Mouse (Mus musculus): ENCODE data around the gene Sertad1.
"Not testable (repeated sequence)": the region's sequence is repeated elsewhere in the genome, so short reads cannot be mapped to it uniquely, and the experiment has no call there.

Gene Sertad1

DNA sequence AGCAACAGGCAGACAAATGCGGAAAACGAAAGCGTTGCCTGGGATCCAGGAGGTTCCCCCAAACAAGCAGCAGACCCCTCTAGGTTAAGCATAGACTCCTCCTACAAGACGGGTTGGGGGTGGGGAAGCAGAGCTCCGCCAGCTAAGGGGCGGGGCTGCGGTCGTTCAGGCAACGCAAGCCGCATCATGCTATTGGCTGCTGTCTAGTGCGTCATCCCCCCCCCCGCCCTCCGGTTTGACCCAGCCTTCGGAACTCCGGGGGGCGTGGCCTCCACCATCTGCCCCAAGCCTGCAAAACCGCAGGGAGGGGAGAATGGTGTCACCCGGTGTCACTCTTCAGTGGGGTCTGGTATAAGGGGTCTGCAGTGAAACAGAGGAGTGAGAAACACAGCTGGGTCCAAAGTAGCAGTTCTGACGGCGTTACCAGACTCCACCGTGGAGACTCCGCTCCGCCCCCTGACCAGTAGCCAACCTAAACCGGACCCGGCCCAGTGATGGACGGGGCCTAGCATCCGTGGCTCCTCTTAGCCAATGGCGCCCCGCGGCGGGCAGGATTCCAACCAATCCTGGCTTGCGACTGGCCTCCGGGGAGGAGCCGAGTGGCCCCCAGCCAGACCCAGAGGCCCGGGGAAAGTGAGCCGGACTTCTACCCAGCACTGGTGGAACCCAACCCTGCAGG, 13.4 kb upstream of the Sertad1 start, which contains the start of gene Sertad3:
Gene Sertad3 (plus strand): TSS at position 613 of the 679 bp plus-strand sequence.
- peak; percentile 99 for DNase-seq (ENCODE audit: low read depth, low spot score)

DNA sequence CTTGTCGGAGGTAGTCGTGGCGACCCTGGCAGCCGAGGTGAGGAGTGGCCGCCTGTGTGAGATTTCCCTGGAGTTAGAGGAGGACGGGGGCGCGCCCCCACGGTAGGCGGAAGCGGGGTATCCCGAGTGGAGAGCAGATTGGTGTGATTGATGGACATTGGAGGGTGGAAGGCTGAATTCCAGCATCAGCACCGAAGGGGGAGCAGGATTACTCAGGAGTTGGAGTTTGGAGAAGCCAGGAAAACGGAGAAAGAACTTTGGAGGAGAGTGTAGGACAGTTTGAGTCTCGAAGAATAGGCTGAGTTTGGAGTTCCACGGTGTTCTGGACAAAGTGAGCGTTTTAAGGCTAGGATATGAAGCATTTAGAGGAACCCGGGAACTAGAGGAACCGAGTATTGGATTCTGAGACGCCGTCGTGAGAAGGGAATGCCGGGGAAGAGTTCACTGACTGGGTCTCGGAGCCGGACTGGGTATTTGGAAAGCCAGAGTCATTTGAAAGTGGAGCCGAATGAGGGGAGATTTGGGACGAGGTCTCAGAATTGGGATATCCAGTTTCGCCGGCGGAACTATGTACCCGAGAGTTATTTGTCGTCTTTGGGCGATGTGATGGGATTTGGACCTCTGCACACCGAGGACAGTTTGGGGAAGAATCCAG, 12.7 kb upstream of the Sertad1 start:
- no peak for DNase-seq (ENCODE audit: low read depth, low spot score)

DNA sequence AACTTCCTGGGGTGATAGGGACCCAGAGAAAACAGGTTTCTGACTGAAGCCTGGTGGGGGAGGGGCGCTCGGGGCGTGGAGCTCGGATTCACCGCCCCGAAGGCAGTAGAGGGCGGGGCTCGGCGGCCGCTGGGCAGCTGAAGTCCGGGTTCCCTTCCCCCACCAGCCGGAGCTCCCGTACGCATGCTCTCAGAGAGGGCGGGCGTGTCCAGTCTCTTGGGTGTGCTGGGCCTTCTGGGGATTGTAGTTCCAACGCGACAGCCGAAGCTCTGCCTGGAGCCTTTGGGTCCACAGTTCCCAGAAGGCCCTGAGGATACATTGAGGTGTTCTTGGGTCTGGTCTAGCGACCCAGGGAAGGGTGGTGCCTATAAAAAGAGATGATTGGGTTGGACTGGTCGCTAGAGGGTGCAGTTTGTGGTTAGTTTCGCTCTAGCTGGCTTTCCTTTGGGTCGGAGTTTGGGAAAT, 12.2 kb upstream of the Sertad1 start:
- DNase-seq (ENCODE audit: low read depth, low spot score), result peak; percentile 98

DNA sequence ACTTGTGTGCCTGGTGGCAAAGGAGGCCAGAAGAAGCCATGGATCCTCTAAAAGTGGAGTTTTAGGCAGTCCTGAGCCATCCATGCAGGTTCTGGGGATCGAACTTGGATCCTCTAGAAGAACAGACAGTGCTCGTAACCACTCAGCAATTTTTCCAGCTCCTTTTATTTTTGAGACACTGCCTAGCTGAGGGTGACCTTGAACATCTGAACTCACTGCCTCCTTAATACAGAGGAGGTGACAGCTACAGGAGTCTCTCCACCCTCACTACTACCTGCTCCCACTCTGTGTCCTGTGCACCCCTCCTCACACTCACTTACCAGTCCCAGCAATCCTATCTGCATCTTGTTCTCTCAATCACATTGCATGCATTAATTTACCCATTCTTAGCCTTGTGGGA, 11.1 kb upstream of the Sertad1 start:
- no peak for DNase-seq (ENCODE audit: low read depth, low spot score)

DNA sequence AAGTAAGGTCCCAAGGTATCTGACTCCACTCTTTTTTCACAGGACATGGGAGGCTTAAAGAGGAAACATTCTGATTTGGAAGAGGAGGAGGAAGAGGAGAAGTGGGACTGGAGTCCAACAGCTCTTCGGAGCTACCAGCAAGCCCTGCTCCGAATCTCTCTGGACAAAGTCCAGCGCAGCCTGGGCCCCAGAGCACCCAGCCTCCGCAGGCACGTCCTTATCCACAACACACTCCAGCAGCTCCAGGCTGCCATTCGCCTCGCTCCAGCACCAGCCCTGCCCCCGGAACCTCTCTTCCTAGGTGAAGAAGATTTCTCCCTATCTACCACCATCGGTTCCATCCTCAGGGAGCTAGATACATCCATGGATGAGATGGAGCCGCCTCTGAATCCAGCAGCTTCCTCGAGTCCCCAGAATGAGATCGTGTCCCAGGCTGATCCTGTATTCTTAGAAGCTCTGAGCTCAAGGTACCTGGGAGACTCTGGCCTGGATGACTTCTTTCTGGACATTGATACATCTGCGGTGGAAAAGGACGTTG, 10.5 kb upstream of the Sertad1 start:
- no peak for DNase-seq (ENCODE audit: low read depth, low spot score)

DNA sequence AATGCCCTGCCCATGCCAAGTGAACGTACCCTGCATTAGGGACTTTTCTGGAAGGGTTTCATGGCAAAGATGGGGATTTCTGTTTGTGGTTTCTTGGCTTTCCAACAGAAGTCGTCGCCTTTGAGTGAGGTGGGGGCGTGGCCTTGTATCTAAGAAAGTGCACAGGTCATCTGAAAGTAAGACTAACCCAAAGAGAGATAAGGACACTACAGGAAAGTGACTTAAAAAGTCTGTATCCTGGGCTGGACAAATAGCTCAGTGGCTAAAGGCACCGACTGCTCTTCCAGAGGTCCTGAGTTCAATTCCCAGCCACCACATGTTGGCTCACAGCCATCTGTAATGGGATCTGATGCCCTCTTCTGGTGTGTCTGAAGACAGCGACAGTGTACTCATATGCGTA, 8.1 kb upstream of the Sertad1 start:
- DNase-seq (ENCODE audit: low read depth, low spot score), result peak; percentile 35

DNA sequence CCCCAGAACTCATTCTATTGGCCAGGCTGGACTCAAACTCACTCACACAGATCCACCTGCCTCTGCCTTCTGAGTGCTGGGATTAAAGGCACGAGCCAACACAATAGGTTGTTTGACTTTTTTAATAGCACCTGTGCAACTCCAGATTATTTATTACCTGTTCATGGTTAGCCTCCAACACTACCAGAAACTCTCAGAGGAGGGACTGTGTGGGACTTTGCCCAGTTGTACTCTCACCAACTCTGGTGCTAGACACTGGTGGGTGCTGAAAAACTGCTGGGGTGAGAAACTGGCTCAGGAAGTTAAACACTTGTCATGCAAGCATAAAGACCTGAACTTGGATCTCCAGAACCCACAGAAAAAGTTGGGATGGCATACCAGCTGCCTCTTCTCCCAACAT, 7.0 kb upstream of the Sertad1 start:
- DNase-seq (ENCODE audit: low read depth, low spot score), result no peak

DNA sequence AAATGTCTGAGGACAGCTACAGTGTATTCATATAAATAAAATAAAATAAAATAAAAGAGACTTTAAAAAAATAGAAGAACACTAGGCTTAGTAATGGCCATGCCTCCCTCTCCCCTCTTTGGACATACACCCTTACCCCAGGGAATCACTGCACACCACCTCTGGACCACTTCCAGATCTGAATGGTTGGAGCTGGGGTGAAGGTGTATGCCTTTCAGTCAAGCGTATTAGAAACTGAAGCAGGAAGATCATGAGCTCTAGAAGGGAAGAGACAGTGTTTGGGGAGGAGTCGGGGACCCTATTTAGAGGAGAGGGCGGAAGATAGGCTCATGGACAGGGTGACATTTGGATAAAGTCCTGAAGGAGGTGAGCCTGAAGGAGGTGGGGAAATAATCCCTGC, 6.2 kb upstream of the Sertad1 start:
- DNase-seq (ENCODE audit: low read depth, low spot score), result no peak

DNA sequence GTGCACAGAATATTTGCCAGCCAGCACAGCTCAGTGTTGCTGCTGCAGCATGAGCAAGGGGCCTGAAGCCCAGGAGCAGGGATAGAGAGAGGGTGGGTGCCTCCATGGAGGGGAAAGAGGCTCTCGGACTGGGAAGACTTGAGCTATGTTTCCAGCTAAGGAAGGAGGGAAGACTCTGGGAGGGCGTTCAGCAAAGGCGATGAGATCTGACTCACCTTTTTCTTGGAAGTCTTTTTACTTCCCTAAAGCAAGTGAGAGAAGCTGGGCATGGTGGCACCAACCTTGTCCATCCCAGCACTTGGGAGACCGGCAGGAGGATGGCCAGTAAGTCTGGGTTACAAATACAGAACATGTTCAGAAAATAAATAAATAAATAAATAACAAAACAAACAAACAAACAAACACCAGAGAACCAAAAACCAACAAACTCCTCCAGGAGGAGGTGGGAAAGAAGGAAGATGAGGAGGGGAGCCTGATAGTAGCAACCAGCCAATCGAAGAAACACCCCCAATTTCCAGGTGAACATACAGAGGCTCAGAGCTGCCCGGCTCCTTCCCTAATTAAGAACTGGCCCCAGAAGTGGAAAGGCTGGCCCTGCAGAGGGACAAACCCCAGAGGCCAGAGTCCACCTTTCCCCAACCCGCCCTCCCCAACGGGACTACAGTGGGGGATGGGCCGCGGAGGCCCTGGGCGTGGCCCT, 5.6 kb upstream of the Sertad1 start:
- DNase-seq (ENCODE audit: low read depth, low spot score), result no peak

DNA sequence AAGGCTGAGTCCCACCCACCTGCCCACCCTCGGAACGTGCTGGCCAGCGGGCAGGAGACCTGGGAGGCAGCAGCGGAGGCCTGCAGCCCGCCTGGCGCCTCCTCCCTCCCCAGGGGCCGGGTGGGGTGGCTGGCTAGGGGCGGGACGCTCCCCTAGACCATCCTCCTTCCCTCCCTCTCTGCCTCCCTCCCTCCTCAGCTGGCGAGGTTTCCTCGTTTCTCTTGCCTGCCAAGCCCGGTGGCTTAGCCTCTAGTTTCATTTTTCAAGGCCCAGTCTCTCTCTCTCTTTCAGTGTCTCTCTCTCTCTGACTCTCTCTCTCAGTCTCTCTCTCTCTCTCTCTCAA, 5.1 kb upstream of the Sertad1 start:
- peak; percentile 84 for DNase-seq (ENCODE audit: low read depth, low spot score)

DNA sequence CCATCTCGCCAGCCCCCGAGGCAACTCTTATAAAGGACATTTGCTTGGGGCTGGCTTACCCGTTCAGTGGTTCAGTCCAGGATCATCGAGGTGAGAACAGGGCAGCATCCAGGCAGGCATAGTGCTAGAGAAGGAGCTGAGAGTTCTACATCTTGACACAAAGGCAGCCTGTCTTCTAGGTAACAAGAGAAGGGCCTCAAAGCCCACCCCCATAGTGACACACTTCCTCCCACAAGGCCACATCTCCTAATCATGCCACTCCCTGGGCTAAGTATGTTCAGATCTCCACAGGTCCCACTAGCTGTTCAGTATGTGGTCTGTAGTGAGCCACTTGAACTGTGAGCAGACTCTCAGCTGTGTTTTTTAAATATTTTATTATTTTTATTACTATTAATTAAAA, 2.9 kb upstream of the Sertad1 start:
- no peak for DNase-seq (ENCODE audit: low read depth, low spot score)

DNA sequence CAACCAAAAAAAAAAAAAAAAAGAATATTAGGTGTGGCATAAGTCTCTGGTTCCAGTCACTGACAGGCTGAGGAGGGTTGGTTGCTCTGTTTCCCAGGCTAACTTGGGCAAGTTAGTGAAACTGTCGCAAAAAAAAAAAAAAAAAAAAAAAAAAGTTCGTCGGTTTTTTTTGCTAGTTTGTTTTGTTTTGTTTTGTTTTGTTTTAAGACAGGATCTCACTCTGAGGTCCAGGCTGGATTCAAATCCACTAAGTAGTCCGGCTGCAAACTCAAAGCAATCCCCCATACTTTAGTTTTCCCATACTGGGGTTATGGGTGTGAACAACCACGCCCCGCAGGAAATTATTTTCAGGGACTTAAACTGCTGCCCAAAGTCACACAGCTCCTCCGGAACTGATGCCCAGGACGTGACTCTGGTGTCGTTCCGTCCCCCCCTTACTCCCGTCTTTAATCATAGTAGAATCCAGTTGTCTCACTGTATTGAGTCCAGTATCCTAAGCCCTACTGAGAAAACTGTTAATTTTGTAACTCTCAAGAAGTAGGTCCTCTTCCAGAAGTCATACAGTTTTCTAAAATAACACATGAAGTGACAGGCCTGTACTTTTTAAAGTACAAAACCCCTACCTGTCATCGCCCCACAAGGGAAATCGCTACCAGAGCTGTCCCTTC, 474 bp upstream of the Sertad1 start:
- DNase-seq (ENCODE audit: low read depth, low spot score), result no peak

DNA sequence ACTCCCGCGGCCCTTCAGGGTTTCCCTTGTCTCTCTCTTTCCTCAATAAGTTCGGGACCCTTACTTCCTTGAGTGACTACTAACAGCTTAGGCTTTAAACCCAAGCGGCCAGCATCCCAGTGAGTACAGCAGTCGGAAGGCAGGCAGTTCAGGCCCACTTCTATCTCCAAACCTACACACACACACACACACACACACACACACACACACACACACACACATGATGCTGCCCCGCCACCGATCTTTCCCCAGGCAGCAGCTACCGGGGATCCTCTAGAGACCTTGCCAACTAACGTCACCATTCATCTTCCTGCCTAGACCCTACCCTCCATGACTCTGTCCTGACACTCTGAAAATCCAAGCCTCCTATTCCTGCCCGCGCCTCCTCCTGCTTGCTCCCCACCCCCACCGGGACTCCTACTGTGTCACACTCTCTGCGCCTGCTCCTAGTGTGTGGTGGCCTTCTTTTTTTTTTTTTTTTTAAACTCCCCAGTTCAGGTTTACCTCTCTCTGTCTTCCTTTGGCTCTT, 1.1 kb downstream of the Sertad1 start:
- peak; percentile 71 for DNase-seq (ENCODE audit: low read depth, low spot score)

DNA sequence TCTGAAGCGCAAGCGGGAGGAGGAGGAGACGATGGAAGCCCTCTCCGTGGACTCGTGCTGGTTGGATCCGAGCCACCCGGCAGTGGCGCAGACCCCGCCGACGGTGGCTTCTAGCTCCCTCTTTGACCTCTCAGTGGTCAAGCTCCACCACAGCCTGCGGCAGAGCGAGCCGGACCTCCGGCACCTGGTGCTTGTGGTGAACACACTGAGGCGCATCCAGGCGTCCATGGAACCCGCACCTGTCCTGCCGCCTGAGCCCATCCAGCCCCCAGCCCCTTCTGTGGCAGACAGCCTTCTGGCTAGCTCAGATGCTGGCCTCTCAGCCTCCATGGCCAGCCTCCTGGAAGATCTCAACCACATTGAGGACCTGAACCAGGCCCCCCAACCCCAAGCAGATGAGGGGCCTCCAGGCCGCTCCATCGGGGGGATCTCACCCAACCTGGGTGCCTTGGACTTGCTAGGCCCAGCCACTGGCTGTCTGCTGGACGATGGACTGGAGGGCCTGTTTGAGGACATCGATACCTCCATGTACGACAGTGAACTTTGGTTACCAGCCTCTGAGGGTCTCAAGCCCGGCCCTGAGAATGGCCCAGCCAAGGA, 2.7 kb downstream of the Sertad1 start:
- no peak for DNase-seq (ENCODE audit: low read depth, low spot score)

DNA sequence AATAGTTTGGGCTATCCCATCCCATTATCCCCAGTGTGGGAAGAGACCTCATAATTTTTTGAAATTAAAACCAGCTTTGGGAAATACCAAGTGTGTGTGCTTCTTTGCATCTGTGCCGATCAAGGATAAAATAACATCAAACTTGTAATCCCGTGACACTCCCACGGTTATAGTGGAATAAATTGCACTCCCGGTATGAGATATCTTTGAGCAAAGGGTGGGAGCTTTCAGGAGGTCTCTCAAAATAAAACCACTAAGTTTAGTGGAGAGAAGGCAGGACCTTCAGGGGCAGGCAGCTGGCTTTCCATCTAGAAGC, 3.5 kb downstream of the Sertad1 start:
- no peak for DNase-seq (ENCODE audit: low read depth, low spot score)

DNA sequence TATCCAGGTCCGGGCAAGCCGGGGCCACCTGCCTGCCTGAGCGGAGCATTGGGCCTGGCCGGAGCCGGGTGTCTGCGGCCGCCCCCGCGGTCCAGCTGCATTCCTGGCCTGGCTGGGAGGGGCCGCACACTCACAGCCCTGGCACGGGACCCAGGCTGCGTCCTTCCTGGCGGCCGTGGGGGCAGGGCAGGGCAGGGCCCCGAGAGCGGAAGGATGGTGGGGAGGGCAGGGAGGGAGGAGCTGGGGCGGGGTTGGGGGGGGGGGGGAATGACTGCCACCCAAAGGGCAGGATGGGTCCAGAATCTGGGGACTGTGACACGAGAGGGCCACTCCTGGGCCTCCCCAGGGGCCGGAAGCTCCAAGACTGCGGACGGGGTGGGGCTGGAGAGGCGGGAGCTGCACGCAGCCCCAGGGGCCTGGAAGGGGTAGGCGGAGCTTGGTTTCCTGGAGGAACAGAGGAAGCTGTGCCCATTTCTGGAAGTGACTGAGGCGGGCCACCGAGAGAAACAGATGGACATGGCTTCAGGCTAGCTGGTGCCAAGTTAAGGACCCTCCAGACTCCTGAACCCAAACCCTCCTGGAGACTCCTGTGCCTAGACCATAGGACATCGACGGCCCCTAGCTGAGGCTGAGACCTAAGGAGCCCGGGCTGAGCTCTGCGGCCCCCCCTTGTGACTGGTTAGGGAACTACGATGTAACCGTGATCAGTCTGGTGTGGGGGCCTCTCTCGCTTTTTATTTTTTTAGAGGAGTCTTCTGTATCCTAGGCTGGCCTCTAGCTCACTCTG, 4.0 kb downstream of the Sertad1 start:
- peak; percentile 91 for DNase-seq (ENCODE audit: low read depth, low spot score)

DNA sequence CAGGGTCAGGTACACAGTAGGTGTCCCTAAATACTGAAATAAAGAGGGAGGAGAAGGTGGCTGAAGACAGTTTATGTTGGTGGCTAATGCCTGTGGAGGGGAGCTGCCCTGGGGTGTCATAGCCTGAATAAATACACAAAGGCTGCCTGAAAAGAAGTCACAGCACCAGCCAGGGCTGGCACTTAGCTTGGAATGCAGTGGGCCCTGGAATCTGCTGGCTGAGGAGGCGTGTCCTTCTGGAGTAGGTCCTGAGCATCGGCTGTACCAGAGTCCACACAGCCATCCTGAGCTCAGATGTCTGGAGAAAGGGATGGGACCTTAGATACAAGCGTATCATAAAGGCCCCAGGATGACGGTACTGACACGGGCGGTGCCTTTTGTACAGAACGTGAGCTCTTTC, 5.1 kb downstream of the Sertad1 start:
- DNase-seq (ENCODE audit: low read depth, low spot score), result no peak

DNA sequence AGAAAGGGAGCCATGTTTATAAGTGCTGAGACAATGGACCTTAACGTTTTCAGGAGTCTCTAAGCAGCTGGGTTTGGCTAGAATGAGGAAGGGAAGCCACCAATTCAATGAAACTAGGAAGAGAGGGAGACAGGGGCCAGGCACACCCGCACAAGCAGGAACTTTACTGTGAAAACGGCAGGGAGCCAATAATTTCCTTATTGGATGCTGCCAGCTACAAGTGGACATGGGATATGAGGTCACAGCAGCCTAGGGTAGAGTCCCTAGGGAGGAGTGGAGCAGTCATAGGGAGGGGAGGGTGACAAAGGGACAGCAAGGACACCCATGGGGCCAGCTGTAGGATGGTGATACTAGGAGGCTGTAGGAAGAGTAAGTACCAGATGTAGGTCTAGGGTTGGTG, 6.3 kb downstream of the Sertad1 start:
- no peak for DNase-seq (ENCODE audit: low read depth, low spot score)

DNA sequence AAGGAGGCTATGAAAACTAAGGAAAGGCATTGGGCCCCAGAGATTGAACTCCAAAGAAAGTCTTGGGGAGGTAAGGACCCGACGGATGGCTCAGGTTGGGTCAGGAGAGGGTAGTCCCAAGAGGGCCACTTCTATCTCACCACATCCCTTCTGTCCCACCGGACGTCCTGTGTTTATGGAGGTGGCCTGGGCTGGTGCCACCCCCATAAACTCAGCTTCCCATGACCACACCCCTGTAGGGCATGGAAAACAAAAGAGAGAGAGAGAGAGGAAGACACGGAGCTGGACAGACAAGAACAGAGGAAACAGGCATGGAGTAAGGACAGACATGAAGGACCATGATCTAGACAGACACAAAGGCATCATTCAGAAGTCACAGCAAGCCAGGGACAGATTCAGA, 6.7 kb downstream of the Sertad1 start:
- DNase-seq (ENCODE audit: low read depth, low spot score), result no peak

DNA sequence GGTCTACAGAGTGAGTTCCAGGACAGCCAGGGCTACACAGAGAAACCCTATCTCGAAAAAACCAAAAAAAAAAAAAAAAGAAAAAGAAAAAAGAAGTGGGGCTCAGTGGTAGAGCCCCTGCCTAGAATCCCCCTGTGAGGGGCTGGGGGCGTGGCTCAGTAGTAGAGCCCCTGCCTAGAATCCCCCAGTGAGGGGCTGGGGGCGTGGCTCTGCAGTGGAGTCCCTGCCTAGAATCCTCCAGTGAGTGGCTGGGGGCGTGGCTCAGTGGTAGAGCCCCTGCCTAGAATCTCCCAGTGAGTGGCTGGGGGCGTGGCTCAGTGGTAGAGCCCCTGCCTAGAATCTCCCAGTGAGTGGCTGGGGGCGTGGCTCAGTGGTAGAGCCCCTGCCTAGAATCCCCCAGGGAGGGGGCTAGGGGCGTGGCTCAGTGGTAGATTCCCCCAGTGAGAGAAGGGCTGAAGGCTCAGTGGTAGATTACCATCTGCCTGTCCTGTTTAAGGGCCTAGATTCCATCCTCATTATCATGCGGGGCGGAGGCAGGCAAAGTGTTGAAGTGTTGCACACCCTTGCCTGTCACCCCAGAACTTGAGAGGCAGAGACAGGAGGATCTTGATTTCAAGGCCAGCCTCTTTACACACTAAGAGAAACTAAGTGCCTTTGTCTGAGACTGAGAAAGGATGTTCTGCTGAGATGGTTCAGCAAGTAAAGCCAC, 8.1 kb downstream of the Sertad1 start:
- DNase-seq (ENCODE audit: low read depth, low spot score), result not testable (repeated sequence)
